Mouse (Mus musculus) v-Abl transformed pro-B cells (cell line): Measurements from ENCODE around the gene Hs3st6.

Experiments used
- in situ Hi-C, 2 experiments: fragments of 400-800 bp; cut with MboI; formaldehyde crosslinking; loops; one replicate each; pipeline ENCODE4 v1.15.1; 2025; ENCODE audit not compliant: unreplicated experiment in 2 of 2

Gene Hs3st6

DNA sequence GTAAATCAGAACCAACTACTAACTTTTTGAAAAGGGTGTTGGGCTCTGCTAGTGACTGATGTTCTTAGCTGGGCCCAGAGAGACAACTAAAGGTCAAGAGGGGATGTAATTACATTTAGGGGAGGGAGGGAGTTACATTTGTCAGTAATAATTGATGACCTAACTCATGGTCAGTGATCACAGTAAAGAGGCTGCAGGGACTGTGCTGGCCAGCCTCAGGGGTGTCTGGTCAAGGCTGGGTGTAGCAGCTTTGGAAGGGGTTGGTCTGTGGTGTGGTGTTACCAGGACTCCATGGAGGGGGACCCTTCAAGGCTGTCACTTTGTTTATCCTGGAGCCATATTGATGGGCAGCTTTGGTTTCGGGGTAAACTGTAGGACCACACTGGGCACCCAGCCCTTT lies 4.6 kb downstream of the Hs3st6 start:
- in situ Hi-C loops, result loop anchor here in 1 of 2 experiments (5.0 kb wide), 1 partner anchor 50 kb away; no protein-coding TSS in a partner anchor

DNA sequence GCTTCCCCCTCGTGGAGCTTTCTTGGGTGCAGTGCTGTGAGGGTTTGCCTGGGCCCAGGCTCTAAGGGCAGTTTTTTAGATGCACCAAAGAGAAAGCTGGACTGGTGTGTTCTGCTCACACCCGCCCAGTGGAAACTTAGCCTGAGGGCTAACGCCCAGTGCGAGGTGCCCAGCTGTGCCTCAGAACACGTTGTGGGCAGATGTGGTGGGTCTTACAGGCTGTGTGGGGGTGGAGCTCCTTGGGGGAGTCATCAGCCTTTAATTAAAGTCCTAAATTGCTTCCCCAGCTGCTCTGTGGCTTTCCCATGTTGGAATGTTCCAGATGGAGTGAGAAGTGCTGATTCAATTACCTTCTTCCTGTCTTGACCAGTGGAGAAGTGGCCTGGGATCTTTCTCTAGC lies 8.3 kb downstream of the Hs3st6 start:
- in situ Hi-C loops, result no loop called here

DNA sequence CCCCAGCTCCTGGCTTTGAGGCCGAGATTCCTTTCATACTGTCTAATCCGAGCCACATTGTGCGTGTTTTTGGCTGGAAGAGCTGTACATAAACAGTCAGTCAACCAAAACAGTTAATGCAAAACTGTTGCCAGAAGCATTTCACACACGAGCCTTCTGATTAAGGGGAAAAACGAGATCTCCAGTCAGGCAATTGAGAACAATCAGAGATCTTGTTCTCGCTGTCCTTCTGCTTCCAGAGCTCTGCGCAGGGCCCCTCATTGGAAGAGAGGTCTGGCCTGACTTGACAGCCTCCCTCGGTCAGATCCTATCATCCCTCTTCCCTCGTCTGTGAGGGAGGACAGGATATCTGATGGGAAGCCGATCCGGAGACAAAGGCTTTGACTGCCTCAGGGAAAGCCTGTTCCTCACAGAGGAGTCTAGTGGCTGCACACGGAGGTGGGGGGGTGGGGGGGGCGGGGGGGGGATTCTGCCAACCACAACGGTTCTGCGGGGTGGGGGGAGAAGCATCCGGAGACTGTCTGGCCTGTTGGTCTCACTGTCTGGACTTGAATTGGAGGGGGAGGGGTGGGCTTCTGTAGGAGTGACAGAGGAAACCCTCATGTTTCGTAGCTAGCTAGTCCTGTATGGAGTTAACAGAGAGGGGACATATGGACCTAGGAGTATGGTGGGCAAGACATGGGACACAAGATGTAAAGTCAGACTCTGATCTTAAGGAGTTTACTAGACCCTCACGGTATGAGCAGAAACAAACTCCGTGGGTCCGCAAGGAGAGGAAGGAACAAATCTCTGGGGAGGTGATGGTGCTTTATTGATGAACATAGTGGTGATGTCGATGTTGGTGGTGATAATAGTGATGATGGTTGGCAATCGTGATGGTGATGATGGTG lies 12.5 kb downstream of the Hs3st6 start:
- in situ Hi-C loops, result no loop called here

DNA sequence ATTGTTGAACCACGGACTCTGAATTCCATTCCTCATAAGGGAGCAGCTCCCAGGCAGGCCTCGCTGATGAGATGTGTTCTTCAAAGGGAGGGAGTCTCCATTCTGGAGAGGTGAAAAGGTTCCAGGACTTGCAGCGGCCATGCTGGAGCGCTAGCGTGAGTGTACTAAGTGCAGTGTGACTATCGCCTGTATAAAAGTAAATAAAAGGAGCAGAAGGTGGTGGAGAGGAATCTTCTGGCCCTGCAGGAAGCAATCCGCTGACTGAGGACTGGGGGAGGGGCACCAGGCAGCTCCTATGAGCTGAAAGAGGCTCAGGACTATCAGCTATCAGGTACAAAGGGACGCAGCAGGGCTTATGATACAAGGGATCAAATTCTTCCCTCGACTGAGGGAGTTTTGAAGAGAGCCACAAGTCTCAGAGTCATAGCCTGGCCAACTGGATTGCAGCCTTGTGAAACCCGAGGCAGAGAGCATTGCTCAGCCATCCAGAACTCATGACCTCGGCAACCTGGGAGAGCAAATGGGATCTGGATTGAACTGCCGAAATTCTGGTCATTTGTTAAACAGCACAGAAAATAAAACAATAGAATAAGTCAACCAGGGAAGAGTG lies 13.6 kb downstream of the Hs3st6 start:
- in situ Hi-C loops, result no loop called here

DNA sequence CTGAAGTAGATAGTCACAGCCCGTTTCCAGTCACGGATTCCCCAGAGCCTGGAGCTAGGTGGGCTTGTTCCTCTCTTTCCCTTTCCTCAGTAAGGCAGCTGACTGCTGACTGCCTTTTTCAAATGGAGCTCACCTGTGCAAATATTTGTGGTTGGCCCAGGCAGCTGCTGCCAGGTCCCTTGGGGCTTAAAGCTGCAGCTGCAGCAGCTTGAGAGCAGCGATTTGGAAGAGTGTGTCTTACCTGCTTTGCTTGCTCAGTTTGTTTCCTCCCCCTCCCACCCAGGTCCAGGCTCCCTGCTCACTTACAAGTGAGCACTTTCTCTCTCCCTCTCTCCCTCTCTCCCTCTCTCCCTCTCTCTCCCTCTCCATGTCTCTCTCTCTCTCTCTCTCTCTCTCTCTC lies 16.4 kb downstream of the Hs3st6 start:
- in situ Hi-C loops, result no loop called here

DNA sequence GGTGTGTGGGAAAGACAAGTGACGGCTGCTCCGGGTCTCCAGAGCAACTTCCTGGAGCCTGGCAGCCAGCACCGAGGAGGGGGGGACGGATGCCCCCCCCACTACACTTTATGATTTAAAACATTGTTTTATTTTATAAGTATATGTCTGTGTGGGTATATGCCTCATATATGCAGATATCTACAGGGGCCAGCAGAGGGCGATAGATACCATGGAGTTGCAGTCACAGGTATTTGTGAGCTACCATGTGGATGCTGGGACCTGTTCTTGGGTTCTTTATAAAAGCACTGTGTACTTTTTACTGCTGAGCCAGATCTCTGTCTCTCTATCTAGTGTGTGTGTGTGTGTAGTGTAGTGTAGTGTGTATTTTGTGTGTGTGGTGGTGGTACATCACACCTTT lies 20.5 kb downstream of the Hs3st6 start:
- in situ Hi-C loops, result no loop called here

DNA sequence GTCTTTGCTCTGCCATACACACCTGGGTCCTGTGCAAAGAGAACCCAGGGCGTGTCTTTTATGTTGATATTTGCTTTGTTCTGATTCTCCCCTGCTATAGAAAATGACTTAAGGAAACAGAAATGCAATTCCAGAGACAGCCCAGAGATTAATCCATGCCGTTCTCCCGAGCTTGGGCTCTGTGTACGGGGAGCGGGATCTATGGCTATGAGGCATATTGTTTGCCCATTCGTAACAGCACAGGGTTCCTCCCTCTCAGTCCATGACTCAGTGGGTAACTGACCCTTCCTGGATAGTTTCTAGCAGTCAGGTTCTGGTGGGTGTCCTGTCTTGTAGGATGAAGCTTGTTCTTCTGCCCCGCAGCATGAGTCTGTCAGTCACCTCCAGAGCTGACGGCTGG lies 22.4 kb downstream of the Hs3st6 start:
- in situ Hi-C loops, result no loop called here

DNA sequence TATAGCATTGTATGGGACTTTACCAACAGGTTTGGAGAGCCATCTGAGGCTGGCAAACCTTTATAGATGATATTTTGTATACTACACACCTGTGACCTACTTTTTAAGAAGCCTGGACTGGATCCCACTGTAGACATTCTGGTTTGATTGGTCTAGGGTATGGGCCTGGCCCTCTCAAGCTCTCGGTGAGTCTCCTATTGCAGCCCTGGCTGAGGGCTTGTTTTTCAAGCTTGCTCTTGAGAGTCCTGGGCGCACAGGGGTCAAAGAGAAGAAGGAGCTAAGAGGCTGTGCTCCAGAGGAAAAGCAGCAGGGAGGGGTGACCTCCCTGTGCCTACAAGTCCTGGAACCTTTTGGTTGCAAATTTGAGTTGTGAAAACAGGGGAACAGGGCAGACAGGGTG lies 24.3 kb downstream of the Hs3st6 start:
- in situ Hi-C loops, result no loop called here

DNA sequence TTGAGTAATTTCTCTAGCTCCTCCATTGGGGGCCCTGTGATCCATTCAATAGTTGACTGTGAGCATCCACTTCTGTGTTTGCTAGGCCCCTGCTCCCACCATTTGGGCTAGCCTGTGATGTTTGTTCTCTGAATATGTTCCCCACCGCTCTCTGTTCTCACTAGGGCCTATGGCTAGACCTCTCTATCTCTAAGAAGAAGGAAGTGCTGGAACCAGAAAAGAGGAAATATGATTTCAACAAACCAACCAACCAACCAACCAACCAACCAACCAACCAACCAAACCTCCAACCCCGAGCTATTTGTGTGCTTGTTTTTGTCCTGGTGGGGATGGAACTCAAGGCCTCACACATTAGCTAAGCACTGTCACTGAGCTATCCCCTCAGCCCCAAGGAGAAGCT lies 28.0 kb downstream of the Hs3st6 start:
- in situ Hi-C loops, result no loop called here

DNA sequence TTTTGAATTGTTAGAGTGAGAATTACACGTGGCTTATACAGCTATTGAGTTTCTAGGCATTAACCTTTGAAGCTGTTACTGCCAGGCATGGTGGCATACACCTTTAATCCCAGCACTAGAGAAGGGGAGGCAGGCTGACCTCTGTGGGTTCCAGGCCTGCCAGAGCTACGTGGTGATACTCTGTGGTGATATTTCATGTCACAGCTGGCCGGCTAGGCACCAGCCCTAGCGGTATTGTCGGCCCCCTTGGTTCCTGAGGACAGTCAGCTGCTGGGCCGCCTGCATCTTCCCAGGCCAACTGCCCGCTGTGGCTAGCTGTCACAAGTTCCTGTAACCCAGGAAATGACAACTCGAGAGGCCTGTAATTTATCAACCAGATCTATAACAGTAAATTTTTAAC lies 39.4 kb downstream of the Hs3st6 start:
- in situ Hi-C loops, result no loop called here

DNA sequence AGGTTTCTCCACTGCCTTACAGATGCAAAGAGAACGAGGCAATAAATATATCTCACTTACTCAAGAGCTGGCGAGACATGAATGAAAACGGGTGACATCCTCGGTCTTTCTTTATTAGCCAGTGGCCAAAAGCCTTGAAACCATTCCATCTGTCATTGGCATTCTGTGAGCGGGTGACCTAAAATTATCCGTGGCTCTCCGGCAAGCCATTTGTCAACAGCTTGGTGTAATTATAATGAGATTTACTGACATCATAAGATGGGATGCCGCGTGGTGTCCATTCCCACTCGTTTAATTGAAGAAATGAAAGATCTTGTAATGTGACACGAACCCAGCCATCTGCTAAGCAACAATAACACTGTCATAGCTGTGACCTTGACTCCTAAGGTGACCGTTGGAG lies 42.0 kb downstream of the Hs3st6 start:
- in situ Hi-C loops, result no loop called here

DNA sequence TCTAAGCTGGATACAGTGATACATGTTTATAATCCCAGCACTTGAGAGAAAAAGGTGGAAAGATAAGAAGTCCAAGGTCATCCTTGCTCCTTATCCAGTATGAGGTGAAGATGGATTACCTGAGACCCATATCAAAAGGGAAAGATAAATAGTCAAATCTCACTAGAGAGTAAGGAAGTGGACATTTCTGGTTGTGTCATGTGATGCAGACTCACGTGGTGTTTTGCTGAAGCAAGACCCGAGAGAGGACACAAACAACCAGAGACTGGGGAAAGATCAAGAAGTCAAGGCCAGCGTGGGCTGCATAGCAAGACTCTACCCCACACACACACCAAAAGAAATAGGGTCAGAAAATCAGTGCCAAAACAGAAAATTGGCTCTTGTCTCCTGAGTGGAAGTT lies 44.2 kb downstream of the Hs3st6 start:
- in situ Hi-C loops, result no loop called here

DNA sequence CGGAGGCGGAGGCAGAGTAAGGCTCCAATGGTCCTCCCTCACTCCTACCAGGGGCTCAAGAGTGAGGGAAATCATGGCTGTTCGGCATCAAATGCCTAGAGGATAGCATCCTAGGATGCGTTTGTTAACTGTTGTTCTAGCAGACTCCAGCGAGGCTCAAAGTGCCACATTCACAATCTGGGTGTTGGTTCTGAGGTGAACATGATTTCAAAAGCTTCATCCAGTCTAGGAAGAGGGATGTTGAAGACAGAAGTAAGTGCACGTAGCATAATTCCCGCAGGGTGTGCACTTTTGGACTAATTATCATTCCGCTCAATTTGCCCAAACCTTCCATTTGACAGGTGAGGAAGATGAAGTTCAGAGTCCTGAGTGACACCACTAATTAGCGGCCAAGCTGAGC lies 45.4 kb downstream of the Hs3st6 start:
- in situ Hi-C loops, result no loop called here

DNA sequence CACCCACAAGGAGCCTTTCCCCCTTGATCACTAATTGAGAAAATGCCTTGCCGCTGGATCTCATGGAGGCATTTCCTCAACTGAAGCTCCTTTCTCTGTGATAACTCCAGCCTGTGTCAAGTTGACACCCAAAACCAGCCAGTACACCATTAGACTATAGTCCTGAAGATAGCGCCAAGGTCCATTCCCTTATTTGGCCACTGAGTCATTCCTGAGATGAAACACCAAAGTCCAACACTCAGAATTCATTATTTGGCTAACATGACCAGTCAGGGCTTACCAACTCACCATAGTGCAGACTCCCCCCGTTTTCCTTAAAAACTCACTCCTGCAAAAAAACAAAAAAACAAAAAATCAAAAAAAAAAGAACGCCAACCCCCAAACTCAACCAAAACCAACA lies 46.7 kb downstream of the Hs3st6 start:
- in situ Hi-C loops, result no loop called here

DNA sequence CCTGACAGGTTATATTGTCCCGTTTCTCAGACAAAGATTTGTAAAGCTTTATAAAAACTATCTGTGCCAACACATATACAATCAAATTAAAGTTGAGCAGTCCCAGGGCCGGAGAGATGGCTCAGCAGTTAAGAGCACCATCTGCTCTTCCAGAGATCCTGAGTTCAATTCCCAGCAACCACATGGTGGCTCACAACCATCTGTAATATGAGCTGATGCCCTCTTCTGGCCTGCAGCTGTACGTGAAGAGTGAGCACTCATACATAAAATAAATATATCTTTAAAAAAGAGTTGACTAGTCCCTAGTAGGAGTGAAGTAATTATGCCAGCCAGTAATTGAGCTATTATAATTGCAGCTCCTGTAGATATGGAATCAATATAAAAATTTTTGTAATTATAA lies 47.7 kb downstream of the Hs3st6 start:
- in situ Hi-C loops, result no loop called here

DNA sequence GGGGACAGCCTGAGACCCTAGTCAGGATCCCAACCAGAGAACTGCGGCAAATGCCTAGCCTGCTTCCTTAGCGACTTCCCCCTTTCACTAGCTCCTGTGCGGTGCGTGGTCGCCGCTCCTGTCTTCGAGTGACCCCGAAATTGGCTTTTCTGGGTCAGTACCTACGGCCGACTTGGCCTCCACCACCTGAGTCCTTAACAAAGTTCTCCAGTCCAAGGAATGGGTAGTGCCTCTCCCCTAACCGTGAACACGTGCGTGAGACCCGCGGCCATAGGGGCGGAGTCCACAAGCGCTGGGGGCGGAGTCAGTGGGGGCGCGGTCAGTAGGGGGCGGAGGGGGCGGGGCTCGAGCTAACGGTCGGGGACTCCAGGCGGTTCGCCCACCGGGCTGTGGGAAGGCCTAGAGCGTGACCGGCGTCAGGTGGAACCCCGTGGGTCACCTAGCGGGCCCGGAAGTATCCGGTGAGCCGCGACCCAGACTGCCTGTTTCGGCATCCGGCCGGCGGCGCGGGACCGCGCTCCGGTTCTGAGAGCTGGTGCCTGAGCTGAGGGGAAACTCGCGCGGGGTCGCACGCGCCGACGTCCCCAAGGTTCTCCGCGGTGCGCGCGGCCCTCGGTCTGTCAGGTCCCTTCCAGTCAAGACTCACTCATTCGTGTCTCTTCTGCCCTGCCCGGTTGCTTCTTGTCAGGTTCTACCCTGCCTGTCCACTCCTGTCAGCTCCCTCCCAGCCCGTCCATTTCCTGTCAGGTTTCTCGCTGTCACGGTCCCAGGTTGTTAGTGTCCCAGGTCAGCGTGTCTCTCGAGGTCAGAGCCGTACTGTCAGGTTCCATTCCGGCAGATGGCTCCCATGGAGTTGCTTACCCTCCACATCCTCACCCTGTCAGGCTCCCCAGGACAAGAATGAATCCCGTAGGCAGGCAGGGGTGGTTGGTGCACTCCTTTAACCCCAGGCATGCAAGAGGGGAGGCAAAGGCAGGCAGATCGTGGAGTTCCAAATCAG lies 51.5 kb downstream of the Hs3st6 start, which contains the start of gene Meiob:
Gene Meiob (plus strand): TSS at position 338 of the 1,000 bp plus-strand sequence.
- in situ Hi-C loops, result no loop called here
